Mouse (Mus musculus): ENCODE measurements at regions not wholly inside any gene's neighbourhood (a gene's known extent, or its start where the extent isn't known, plus 50 kb on each side); places are given as distances from the start of the nearest gene placed in this dataset.

GRCm38 (mm10) chr6:66236368-66236767 lies 284.0 kb downstream of the 4930544G11Rik start:
- no peak for DNase-seq (ENCODE audit: low read depth)

GRCm38 (mm10) chr6:66255378-66255777 lies 279.8 kb upstream of the Mad2l1 start:
- DNase-seq (ENCODE audit: low read depth): no peak

- no peak for DNase-seq (ENCODE audit: low read depth)
These were observed 271.8 kb upstream of the Mad2l1 start for GRCm38 (mm10) chr6:66263429-66263828.

- DNase-seq (ENCODE audit: low read depth): no peak
These were observed 271.3 kb upstream of the Mad2l1 start for GRCm38 (mm10) chr6:66263918-66264317.

- DNase-seq (ENCODE audit: low read depth): no peak
These were observed 266.8 kb upstream of the Mad2l1 start for GRCm38 (mm10) chr6:66268427-66268826.

GRCm38 (mm10) chr6:66271414-66272206 lies 263.6 kb upstream of the Mad2l1 start:
- DNase-seq (ENCODE audit: low read depth): peak; percentile 55

GRCm38 (mm10) chr6:66272216-66272615 lies 263.0 kb upstream of the Mad2l1 start:
- DNase-seq (ENCODE audit: low read depth): peak; percentile 36

- DNase-seq (ENCODE audit: low read depth): no peak
These were observed 260.5 kb upstream of the Mad2l1 start for GRCm38 (mm10) chr6:66274737-66275136.

- no peak for DNase-seq (ENCODE audit: low read depth)
These were observed 254.5 kb upstream of the Mad2l1 start for GRCm38 (mm10) chr6:66280701-66281100.

- no peak for DNase-seq (ENCODE audit: low read depth)
These were observed 252.5 kb upstream of the Mad2l1 start for GRCm38 (mm10) chr6:66282566-66283115.

- DNase-seq (ENCODE audit: low read depth): no peak
These were observed 251.7 kb upstream of the Mad2l1 start for GRCm38 (mm10) chr6:66283521-66283920.

GRCm38 (mm10) chr6:66287607-66288006 lies 247.6 kb upstream of the Mad2l1 start:
- no peak for DNase-seq (ENCODE audit: low read depth)

- DNase-seq (ENCODE audit: low read depth): no peak
These were observed 246.0 kb upstream of the Mad2l1 start for GRCm38 (mm10) chr6:66289196-66289595.

GRCm38 (mm10) chr6:66291576-66291975 lies 243.6 kb upstream of the Mad2l1 start:
- no peak for DNase-seq (ENCODE audit: low read depth)

GRCm38 (mm10) chr6:66298056-66298455 lies 237.1 kb upstream of the Mad2l1 start:
- DNase-seq (ENCODE audit: low read depth): no peak

GRCm38 (mm10) chr6:66300189-66300588 lies 235.0 kb upstream of the Mad2l1 start:
- DNase-seq (ENCODE audit: low read depth): no peak

- DNase-seq (ENCODE audit: low read depth): no peak
These were observed 190.3 kb upstream of the Mad2l1 start for GRCm38 (mm10) chr6:66344848-66345247.

- DNase-seq (ENCODE audit: low read depth): peak; percentile 28
These were observed 187.8 kb upstream of the Mad2l1 start for GRCm38 (mm10) chr6:66347356-66347755.

GRCm38 (mm10) chr6:66361130-66361529 lies 174.1 kb upstream of the Mad2l1 start:
- DNase-seq (ENCODE audit: low read depth): no peak

- DNase-seq (ENCODE audit: low read depth): no peak
These were observed 167.9 kb upstream of the Mad2l1 start for GRCm38 (mm10) chr6:66367263-66367662.

GRCm38 (mm10) chr6:66381279-66381934 lies 153.8 kb upstream of the Mad2l1 start:
- DNase-seq (ENCODE audit: low read depth): no peak

GRCm38 (mm10) chr6:66382347-66383010 lies 152.7 kb upstream of the Mad2l1 start:
- no peak for DNase-seq (ENCODE audit: low read depth)

GRCm38 (mm10) chr6:66395147-66395546 lies 140.0 kb upstream of the Mad2l1 start:
- DNase-seq (ENCODE audit: low read depth): no peak
